Mouse (Mus musculus) lung, postnatal 0 days (tissue): Measurements from ENCODE around the gene Cdk5rap2.

Source experiments
- CTCF ChIP-seq: IDR thresholded peaks from 2 replicates; pipeline ENCODE4 v1.5.1; 2016; ENCODE audit warnings: antibody characterized with exemption, mild to moderate bottlenecking
- EP300 ChIP-seq: IDR thresholded peaks from 2 replicates; pipeline ENCODE4 v1.6.1; 2016; ENCODE audit warnings: antibody characterized with exemption, mild to moderate bottlenecking, control low read depth

GRCm38 (mm10) chr4:70399476-70399875, 10.8 kb downstream of the Cdk5rap2 start:
- TF ChIP-seq CTCF: no peak
- TF ChIP-seq EP300: no peak
